Mouse (Mus musculus) cerebellum, adult 2 months (tissue): ENCODE results near the gene Siglec1.

Experiments used
- CTCF ChIP-seq: fragments of 200-500 bp; IDR thresholded peaks from 2 replicates; pipeline ENCODE4 v1.5.1; 2011; ENCODE audit warnings: low read depth, mild to moderate bottlenecking, control low read depth, low read length, moderate library complexity, borderline replicate concordance; ENCODE audit not compliant: insufficient read depth
- POLR2A ChIP-seq: fragments of 200-500 bp; IDR thresholded peaks from 2 replicates; pipeline ENCODE4 v1.6.1; 2011; ENCODE audit warnings: low read length, control low read depth, borderline replicate concordance; ENCODE audit not compliant: insufficient read depth

DNA sequence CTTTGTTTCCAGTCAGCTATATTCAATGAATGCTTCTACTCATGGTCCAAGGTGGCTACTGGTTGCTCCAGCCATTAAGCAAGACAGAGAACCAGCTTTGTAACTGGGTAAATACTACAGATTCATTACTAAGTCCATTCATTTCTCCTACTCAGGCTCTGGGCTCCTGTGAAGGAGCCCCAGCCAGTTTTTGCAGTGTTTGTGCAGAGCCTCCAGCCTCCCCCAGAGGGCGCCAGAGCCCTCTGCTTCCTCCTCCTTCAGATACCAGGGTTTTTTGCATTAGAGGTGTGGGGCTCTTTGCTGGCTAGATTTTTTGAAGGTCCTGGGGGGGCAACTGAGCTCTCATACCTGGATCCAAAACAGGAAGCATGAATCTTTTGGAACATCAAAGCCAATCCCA is 8.3 kb upstream of the Siglec1 start:
- TF ChIP-seq CTCF (peak; percentile 84), POLR2A (no peak)
